18 mouse cellular contexts compared by ENCODE assay signal in the genomic region with DNA sequence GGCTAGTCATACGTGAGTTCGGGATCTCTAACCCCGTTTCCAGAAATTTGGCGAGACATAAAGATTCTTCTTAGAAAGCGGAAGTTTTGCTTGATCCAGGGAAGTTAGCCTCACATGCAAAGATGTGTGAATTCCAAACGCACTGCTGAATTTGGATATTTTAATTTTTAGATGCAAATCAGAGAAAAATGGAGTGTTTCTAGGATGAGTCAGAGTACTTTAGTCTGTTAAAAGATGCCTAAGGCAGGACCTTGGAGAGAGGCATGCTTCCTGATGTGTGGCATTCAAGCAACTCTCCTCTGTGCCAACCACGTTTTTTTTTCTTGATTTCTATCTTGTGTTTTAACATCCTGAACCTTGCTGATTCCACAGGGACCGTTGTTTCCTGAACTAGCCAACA.
"Had no signal": no experiment of that assay in that cellular context is flagged by ENCODE, and none has a peak within 500 bp of the region (broad histone marks: within the 10 kb centered on the region; RNA-seq: fewer than 3 reads in every experiment).

No protein-coding gene starts in this region.

- H3K9ac ChIP-seq: liver, embryonic 13.5 days; midbrain, embryonic 13.5 days; neural tube, embryonic 13.5 days; stomach, embryonic 15.5 days had no signal

- ATAC-seq: lung, postnatal 0 days; midbrain, embryonic 13.5 days; midbrain, embryonic 16.5 days had no signal

- H3K4me1 ChIP-seq: liver, embryonic 13.5 days; megakaryocyte, embryonic 14.5 days; midbrain, embryonic 13.5 days; neural tube, embryonic 13.5 days; stomach, embryonic 15.5 days had no signal

- H3K27ac ChIP-seq: liver, embryonic 13.5 days; midbrain, embryonic 10.5 days; midbrain, embryonic 13.5 days; neural tube, embryonic 13.5 days; stomach, embryonic 15.5 days had no signal

- H3K9me3 ChIP-seq: liver, embryonic 13.5 days; midbrain, embryonic 10.5 days; midbrain, embryonic 13.5 days; neural tube, embryonic 13.5 days; stomach, embryonic 15.5 days had no signal

- H3K4me3 ChIP-seq: liver, embryonic 13.5 days; megakaryocyte, embryonic 14.5 days; midbrain, embryonic 10.5 days; midbrain, embryonic 13.5 days; myocyte; neural tube, embryonic 13.5 days; stomach, embryonic 15.5 days had no signal

- H3K4me2 ChIP-seq: liver, embryonic 13.5 days; midbrain, embryonic 13.5 days; neural tube, embryonic 13.5 days; stomach, embryonic 15.5 days had no signal

- H3K27me3 ChIP-seq: liver, embryonic 13.5 days; megakaryocyte, embryonic 14.5 days; midbrain, embryonic 13.5 days; neural tube, embryonic 13.5 days; stomach, embryonic 15.5 days had no signal

- DNase-seq: kidney, adult 2 months; kidney, postnatal 14 days; liver, embryonic 13.5 days; lung, adult 2 months; lung, postnatal 36 days; retina, postnatal 1 day; right cerebral cortex, postnatal 25 days; spleen, adult 18-20 months; thymus, postnatal 14 days; thymus, postnatal 4 days had no signal

- H3K36me3 ChIP-seq: liver, embryonic 13.5 days; midbrain, embryonic 10.5 days; midbrain, embryonic 13.5 days; neural tube, embryonic 13.5 days; stomach, embryonic 15.5 days had no signal
